Mouse (Mus musculus) B cell, adult (primary cell): ENCODE results near the gene Creg2. TPM values are rescaled to one million over a fixed set of nuclear protein-coding genes. Genes with fewer than 3 reads are reported as not detected.

Experiments
- total RNA-seq: library from RNA; stranded (reverse); gene quantifications from 4 replicates; pipeline ENCODE4 v1.2.4, GENCODE M21; 2023; ENCODE audit not compliant: inconsistent age

Creg2 gene
- not detected in 4 replicates for total RNA-seq

GRCm38 (mm10) chr1:39651241-39651548 is at the start of gene Creg2:
Creg2 (minus strand) TSS chr1:39651474.

GRCm38 (mm10) chr1:39577253-39577705 is 74.0 kb downstream of the Creg2 start, which contains the start of gene Rnf149:
Rnf149 (minus strand) TSS chr1:39577405.

Other genes with a start within 250 kb of the Creg2 start
- gene Tbc1d8, start 172.7 kb downstream of the Creg2 start, total RNA-seq = 1.2 to 2.7 TPM (median 1.8 TPM) in 4 replicates
- 22.2 to 25.2 TPM (median 23.1 TPM) in 4 replicates for gene Cnot11, start 116.5 kb downstream of the Creg2 start, total RNA-seq
- 13.3 to 18.4 TPM (median 14.8 TPM) in 4 replicates for gene Rnf149, start 74.1 kb downstream of the Creg2 start, total RNA-seq
- not detected in 4 replicates for gene Rfx8, start 69.5 kb upstream of the Creg2 start, total RNA-seq
- gene Gm3646, start 153.9 kb upstream of the Creg2 start, total RNA-seq = not detected in 4 replicates
- 219 to 249 TPM (median 239 TPM) in 4 replicates for gene Map4k4, start 249.4 kb upstream of the Creg2 start, total RNA-seq